Mouse (Mus musculus) gastrocnemius, adult 2 months (tissue): Measurements from ENCODE around the gene Gm20219. TPM values are rescaled to one million over a fixed set of nuclear protein-coding genes. Genes with fewer than 3 reads are reported as not detected.

Source experiments
- DNase-seq: peaks from one replicate; pipeline ENCODE4 v3.0.0; 2022
- H3K27ac ChIP-seq: fragments of 200-600 bp; 2 replicates; pipeline ENCODE4 v1.8.1; 2022; ENCODE audit warnings: mild to moderate bottlenecking
- H3K4me3 ChIP-seq: fragments of 200-600 bp; 2 replicates; pipeline ENCODE4 v1.8.1; 2022; ENCODE audit warnings: mild to moderate bottlenecking, moderate library complexity
- CTCF ChIP-seq: fragments of 200-600 bp; IDR thresholded peaks from 2 replicates; pipeline ENCODE4 v1.8.1; 2022; ENCODE audit warnings: antibody characterized with exemption, mild to moderate bottlenecking, moderate library complexity
- intact Hi-C: fragments of 180-260 bp; cut with DNase I; formaldehyde crosslinking; loops from one replicate; pipeline ENCODE4 v1.15.1; 2025
- total RNA-seq, 2 experiments: library from RNA; stranded (reverse); gene quantifications; 2 replicates each; pipeline ENCODE4 v1.2.3; 2021

The Gm20219 gene
- total RNA-seq, 2 experiments from 2014 or later: 0.89 to 1.1 TPM

DNA sequence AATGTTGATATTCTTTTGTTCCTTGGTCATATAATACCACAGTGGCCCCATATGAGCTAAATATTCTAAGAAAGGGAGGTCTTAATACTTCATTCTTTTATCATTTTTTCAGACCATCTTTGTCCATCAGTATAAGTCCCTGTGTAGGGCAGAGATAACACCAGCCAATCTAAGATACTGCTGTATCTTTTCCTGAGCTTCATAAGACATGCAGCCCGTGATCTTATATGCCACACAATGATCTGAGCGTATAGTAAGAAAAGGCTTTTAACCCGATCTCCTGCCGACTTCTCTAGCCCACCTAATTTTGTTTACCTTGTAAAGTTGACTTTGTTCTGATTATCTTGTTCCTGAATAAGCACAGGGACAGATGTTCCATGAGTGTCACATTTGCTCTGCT, 29.2 kb downstream of the Gm20219 start:
- intact Hi-C loops: no loop called here
- TF ChIP-seq CTCF: no peak
- H3K4me3 ChIP-seq: no peak overlapping the region
- DNase-seq: no peak
- no peak overlapping the region for H3K27ac ChIP-seq

DNA sequence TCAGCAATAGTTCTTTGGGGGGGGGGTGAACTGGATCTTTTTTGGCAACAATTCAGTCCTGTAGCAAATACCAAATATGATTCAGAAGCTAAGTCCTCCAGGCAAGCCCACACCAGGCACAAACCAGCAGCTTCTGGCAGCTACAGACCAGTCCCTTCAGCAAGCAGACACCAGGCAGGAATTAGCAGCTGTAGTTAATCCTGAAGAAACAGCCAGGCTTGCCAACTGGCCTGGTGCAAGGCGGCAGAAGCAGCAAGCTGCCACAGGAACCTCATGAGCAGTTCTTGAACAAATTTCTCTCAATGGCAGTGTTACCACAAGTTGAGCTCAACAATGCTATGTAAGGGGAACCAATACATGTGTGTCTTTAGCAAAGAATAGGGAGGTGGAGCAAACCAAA, 31.4 kb downstream of the Gm20219 start:
- DNase-seq: no peak
- Histone ChIP-seq H3K4me3 (no peak overlapping the region), H3K27ac (no peak overlapping the region)
- TF ChIP-seq CTCF: no peak
- intact Hi-C loops: no loop called here

GRCm38 (mm10) chr17:56515690-56516410, 38.3 kb downstream of the Gm20219 start:
- Histone ChIP-seq H3K4me3 (no peak overlapping the region), H3K27ac (no peak overlapping the region)
- DNase-seq: no peak
- no peak for TF ChIP-seq CTCF
- intact Hi-C loops: no loop called here

GRCm38 (mm10) chr17:56514916-56515315, 39.3 kb downstream of the Gm20219 start:
- intact Hi-C loops: no loop called here
- Histone ChIP-seq H3K27ac (no peak overlapping the region), H3K4me3 (no peak overlapping the region)
- no peak for TF ChIP-seq CTCF
- no peak for DNase-seq

DNA sequence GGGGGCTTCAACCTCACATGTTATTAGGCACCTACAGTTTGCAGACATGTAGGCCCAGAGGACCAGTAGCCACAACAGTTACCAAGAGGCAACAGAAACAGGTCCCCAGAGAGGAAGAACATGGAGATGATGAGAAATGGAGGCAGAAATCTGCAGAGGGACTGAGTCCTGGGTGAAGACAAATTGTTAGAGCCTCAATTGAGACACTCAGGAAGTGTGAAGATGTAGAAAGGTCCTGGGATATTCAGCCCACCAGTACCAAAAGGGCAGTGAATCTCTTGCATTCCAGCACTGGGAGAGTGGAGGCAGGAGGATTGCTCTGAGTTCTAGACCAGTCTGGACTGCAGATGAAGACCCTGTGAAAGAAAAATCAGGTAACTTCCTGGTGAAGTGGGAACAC, 39.9 kb downstream of the Gm20219 start:
- DNase-seq: no peak
- H3K27ac ChIP-seq: no peak overlapping the region
- no peak overlapping the region for H3K4me3 ChIP-seq
- intact Hi-C loops: no loop called here
- no peak for TF ChIP-seq CTCF

GRCm38 (mm10) chr17:56512310-56512709, 41.9 kb downstream of the Gm20219 start, which contains the start of gene Znrf4:
Znrf4 (minus strand) TSS chr17:56512431.
- peak within 1 kb of the TSS; percentile 17 for H3K4me3 ChIP-seq
- DNase-seq: no peak
- intact Hi-C loops: no loop called here
- TF ChIP-seq CTCF: no peak
- H3K27ac ChIP-seq: no peak within 1 kb of the TSS

DNA sequence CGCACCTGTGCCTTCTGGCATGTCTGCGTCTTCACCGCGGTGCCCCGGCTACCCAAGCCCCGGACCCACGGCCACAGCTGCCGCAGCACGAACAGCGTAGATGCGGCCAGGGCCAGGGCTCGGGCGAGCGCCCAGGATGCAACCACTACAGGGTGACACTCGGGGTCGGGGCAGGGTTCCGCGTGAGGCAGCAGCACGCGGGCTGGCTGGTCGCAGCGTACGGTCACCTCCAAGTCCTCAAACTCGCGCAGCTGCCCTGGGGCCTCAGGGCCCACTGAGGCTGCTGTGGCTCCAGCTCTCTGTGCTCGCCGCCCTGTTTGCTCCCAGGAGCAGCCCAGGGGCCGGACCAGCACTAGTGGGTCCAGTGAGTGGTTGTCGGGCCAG, 42.5 kb downstream of the Gm20219 start:
- no peak for TF ChIP-seq CTCF
- no peak for DNase-seq
- Histone ChIP-seq H3K27ac (no peak overlapping the region), H3K4me3 (no peak overlapping the region)
- intact Hi-C loops: no loop called here

DNA sequence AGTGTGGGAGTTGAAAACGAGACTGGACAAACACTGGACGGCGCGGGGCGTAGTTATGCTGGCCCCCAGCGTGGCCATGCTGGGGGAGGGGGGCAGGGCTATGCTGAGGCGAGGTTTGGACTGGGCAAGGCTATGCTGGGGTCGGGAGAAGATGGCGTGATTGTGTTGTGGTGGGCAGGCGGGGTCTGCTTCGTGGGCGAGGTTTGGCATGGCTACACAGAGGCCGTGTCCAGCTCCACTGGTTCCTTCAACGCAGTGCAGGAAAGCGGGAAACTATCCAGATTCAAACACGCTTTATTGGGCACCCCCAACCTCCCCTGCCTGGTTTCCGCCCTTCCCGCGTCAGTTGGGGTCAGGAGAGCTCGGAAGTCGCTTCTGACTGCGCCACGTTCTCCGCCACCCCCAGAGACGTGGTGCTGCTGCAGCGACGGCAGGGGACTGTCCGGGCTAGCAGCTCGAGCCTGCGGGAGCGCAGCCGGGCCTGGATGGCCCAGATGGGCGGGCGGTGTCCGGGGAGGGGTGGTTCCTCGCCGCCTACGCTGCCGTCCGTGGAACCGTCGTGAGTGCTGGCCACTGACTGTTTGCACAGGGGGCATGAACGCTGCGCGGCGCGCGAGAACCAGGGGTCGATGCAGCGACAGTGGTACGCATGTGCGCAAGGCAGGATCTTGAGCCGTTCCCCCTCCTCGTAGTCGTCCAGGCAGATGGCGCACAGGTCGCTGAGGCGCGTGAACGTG, 43.0 kb downstream of the Gm20219 start:
- intact Hi-C loops: no loop called here
- H3K27ac ChIP-seq: no peak overlapping the region
- no peak for TF ChIP-seq CTCF
- no peak for DNase-seq
- peak overlapping the region; percentile 17 for H3K4me3 ChIP-seq

GRCm38 (mm10) chr17:56510473-56510969, 43.7 kb downstream of the Gm20219 start:
- no peak for TF ChIP-seq CTCF
- Histone ChIP-seq H3K4me3 (peak overlapping the region; percentile 39), H3K27ac (no peak overlapping the region)
- DNase-seq: peak; percentile 41
- intact Hi-C loops: no loop called here

DNA sequence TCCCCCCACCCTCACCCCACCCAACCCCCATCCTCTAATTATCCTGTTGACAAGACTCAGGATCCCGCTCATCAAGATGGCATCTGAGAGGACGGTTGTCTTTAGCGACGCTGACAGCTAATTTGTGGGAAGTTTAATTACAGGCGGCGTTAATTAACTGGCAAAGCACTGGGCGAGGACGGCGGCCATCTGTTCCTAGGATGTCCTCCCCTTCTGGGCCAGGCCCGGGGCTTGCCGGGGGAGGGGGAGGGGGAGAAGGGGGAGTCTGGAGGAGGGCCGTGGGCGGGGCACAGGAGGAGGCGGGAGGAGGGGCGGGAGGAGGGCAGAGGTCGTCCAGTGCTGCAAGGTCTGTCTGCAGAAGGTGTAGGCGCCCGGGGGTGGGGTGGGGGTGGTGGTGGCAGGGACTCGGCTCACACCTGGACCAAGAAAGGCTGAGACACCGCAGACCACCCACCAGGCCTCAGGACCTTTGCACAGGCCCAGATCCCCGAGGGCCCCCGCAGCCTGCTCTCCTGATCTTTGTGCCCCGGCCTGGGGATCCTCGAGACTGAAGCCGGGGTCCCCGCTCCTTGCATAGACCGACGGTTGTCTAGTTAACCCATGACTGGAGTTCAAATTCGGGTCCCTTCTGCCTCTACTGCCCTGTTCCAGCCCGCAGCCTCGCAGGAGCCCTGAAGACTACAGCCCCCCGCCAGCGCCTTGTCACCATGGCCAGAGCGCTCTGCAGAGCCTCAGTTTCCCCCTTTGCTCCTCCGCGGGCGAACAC, 44.3 kb downstream of the Gm20219 start:
- Histone ChIP-seq H3K4me3 (peak overlapping the region; percentile 39), H3K27ac (no peak overlapping the region)
- DNase-seq: no peak
- intact Hi-C loops: no loop called here
- TF ChIP-seq CTCF: no peak

DNA sequence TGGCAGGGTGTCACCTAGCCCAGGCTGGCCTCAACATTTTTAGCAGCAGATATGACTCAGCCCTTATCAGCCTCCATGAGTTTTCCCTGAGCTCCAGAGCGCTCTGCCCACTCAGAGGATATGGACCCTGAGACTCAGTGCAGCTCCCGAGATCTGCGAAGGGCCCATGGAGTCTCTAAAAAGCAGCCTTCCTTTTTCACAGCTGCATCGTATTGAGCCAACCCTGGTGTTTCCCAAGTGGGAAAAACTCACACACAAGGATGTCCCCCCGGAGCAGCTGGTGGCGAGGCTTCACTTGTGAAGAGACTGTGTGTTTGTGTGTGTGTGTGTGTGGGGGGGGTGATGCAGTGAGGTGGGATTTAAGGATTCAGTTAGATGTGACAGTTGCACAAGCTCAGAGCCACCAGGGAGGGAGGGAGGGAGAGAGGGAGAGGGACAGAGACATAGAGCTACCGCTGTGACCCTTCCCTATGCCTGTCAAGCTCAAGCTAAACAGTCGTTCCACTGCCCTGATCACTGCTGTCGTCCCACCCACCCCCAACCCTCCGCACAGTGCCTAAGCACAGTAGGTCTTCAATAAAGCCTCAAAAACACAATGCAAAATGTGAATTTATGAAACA, 45.1 kb downstream of the Gm20219 start:
- Histone ChIP-seq H3K4me3 (no peak overlapping the region), H3K27ac (no peak overlapping the region)
- intact Hi-C loops: no loop called here
- TF ChIP-seq CTCF: no peak
- no peak for DNase-seq
